Mouse (Mus musculus) myocyte (in vitro differentiated cells): Measurements from ENCODE around the gene Dtwd1. TPM values are rescaled to one million over a fixed set of nuclear protein-coding genes. Genes with fewer than 3 reads are reported as not detected.
"Not testable (repeated sequence)": the region's sequence is repeated elsewhere in the genome, so short reads cannot be mapped to it uniquely, and the experiment has no call there.

ENCODE experiments used
- H3K27me3 ChIP-seq: one replicate; pipeline ENCODE4 v1.6.1; 2011; ENCODE audit not compliant: control insufficient read depth, insufficient read depth, insufficient read length
- H3K36me3 ChIP-seq: one replicate; pipeline ENCODE4 v1.6.1; 2011; ENCODE audit not compliant: control insufficient read depth, insufficient read depth
- H3K4me2 ChIP-seq: one replicate; pipeline ENCODE4 v1.6.1; 2011; ENCODE audit warnings: low read depth, control low read depth
- H3K4me3 ChIP-seq: one replicate; pipeline ENCODE4 v1.5.1; 2011; ENCODE audit warnings: mild to moderate bottlenecking, control low read depth, moderate library complexity
- H3K79me2 ChIP-seq: one replicate; pipeline ENCODE4 v1.6.1; 2011; ENCODE audit not compliant: control insufficient read depth, insufficient read depth
- H3ac ChIP-seq: one replicate; pipeline ENCODE4 v1.6.1; 2011; ENCODE audit not compliant: control insufficient read depth, insufficient read length
- CEBPB ChIP-seq: IDR thresholded peaks from 2 replicates; pipeline ENCODE4 v1.6.1; 2011; ENCODE audit warnings: mild to moderate bottlenecking, moderate library complexity; ENCODE audit not compliant: poor library complexity, insufficient read depth, severe bottlenecking
- E2F4 ChIP-seq: IDR thresholded peaks from one replicate; pipeline ENCODE4 v1.6.1; 2011; ENCODE audit warnings: mild to moderate bottlenecking, control low read depth, moderate library complexity; ENCODE audit not compliant: insufficient read depth
- MAX ChIP-seq: IDR thresholded peaks from one replicate; pipeline ENCODE4 v1.6.1; 2011; ENCODE audit warnings: low read depth, mild to moderate bottlenecking, control low read depth
- MYOD1 ChIP-seq, 3 experiments: IDR thresholded peaks; one replicate each; pipeline ENCODE4 v1.6.1; 2011; ENCODE audit warnings: control low read depth in 2 of 3, low read depth in 2 of 3, mild to moderate bottlenecking in 2 of 3, moderate library complexity in 1 of 3; ENCODE audit not compliant: insufficient read length in 2 of 3, control insufficient read depth in 1 of 3
- MYOG ChIP-seq, 3 experiments: IDR thresholded peaks; one replicate each; pipeline ENCODE4 v1.6.1; 2011; ENCODE audit warnings: control low read depth in 2 of 3, low read depth in 2 of 3, mild to moderate bottlenecking in 2 of 3; ENCODE audit not compliant: insufficient read length in 2 of 3, control insufficient read depth in 1 of 3, insufficient read depth in 1 of 3
- POLR2A ChIP-seq: IDR thresholded peaks from one replicate; pipeline ENCODE4 v1.6.1; 2011; ENCODE audit warnings: low read depth, mild to moderate bottlenecking, control low read depth, moderate library complexity; ENCODE audit not compliant: insufficient read length
- POLR2AphosphoS2 ChIP-seq: IDR thresholded peaks from one replicate; pipeline ENCODE4 v1.6.1; 2011; ENCODE audit warnings: low read depth, control low read depth; ENCODE audit not compliant: insufficient read length
- REST ChIP-seq: IDR thresholded peaks from one replicate; pipeline ENCODE4 v1.6.1; 2011; ENCODE audit warnings: mild to moderate bottlenecking, control low read depth, moderate library complexity; ENCODE audit not compliant: insufficient read depth, insufficient read length
- SRF ChIP-seq: IDR thresholded peaks from one replicate; pipeline ENCODE4 v1.6.1; 2011; ENCODE audit warnings: low read depth; ENCODE audit not compliant: control insufficient read depth, insufficient read length
- TCF12 ChIP-seq: IDR thresholded peaks from one replicate; pipeline ENCODE4 v1.6.1; 2011; ENCODE audit warnings: mild to moderate bottlenecking, control low read depth; ENCODE audit not compliant: poor library complexity, insufficient read depth, severe bottlenecking
- TCF3 ChIP-seq: IDR thresholded peaks from one replicate; pipeline ENCODE4 v1.6.1; 2011; ENCODE audit warnings: low read depth, control low read depth; ENCODE audit not compliant: insufficient read length
- USF1 ChIP-seq: IDR thresholded peaks from one replicate; pipeline ENCODE4 v1.6.1; 2011; ENCODE audit warnings: low read depth, mild to moderate bottlenecking, control low read depth, moderate library complexity
- polyA plus RNA-seq: library from polyadenylated mRNA; unstranded; fragments of >200 nt; fragmentation: generic; extraction: Trizol; gene quantifications from one replicate; pipeline ENCODE4 v1.2.1, GENCODE M21; 2012; ENCODE audit warnings: missing spikeins

Gene Dtwd1
- polyA plus RNA-seq, 1 experiment = 10.0 TPM

DNA sequence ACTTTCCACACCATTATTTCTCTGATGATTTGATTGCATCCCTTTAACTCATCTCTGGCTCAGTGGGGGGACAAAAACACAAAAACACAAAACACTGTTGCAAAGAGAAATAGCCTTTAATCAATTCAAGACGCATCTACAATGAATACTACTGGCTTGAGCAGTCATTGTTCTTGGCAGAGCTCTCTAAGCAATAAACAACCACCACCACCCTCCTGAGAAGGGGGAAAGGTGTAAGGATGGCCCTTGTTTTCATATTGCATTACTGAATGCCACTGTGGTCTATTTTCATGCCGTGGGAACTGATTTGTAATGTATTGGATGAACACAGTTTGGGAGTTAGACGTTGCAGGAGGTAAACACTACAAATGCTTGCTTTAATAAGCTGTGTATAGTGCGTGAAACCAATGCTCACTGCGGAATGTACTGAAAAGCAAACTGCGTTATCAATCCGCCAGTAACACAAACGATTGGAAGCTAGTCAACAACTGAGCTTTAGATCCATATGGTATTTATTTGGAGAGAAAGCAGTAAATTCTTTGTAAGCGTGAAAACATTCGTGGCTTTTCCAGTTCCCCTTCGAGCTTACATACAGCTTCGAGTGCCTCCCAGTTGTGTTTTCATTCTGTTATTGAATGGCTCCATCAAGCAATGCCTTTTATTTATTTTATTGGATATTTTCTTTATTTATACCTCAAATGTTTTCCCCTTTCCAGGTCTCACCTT, 43.9 kb downstream of the Dtwd1 start:
- Histone ChIP-seq H3K27me3 (no peaks in the 10 kb centered on the region), H3K79me2 (no peaks in the 10 kb centered on the region), H3K36me3 (no peaks in the 10 kb centered on the region), H3K4me3 (no peak overlapping the region), H3K4me2 (no peak overlapping the region), H3ac (no peak overlapping the region)
- no peak for TF ChIP-seq REST
- TF ChIP-seq SRF = no peak
- TF ChIP-seq POLR2A = no peak
- TF ChIP-seq MAX = no peak
- no peak for TF ChIP-seq TCF3
- TF ChIP-seq TCF12 = no peak
- no peak for TF ChIP-seq MYOD1 (IDR thresholded peaks at IDR 0.05; ENCODE audit: control insufficient read depth in 1 of 3, insufficient read length in 2 of 3, low read depth in 2 of 3)
- no peak for TF ChIP-seq POLR2AphosphoS2
- no peak for TF ChIP-seq USF1
- TF ChIP-seq MYOG (IDR thresholded peaks at IDR 0.05; ENCODE audit: control insufficient read depth in 1 of 3, insufficient read depth in 1 of 3, insufficient read length in 2 of 3, low read depth in 2 of 3) = no peak
- TF ChIP-seq E2F4 = no peak
- TF ChIP-seq CEBPB = no peak

DNA sequence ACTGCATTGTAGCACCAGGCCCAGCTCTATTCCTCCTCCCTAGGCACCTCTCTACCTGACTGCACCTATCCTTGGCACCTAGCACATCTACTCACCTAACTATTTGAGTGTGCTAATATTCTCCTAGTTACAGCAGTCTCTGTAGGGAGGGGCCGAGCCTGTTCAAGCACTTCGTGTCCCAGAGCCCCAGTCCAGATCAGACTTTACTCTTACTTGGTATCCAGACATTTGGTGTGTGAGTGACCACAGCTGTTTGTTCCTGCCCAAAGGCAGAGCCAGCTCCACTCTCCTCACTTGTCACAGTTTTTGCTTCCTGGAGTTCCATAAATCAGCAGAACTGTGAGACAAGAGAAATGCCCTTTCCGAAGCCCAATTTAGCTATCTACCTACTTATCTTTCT, 47.0 kb downstream of the Dtwd1 start:
- no peak overlapping the region for H3K4me3 ChIP-seq
- no peak overlapping the region for H3ac ChIP-seq
- no peaks in the 10 kb centered on the region for H3K36me3 ChIP-seq
- no peak for TF ChIP-seq SRF
- TF ChIP-seq POLR2A = no peak
- TF ChIP-seq POLR2AphosphoS2 = no peak
- no peak for TF ChIP-seq E2F4
- TF ChIP-seq REST = no peak
- no peak for TF ChIP-seq TCF12
- TF ChIP-seq MYOD1 (IDR thresholded peaks at IDR 0.05; ENCODE audit: control insufficient read depth in 1 of 3, insufficient read length in 2 of 3, low read depth in 2 of 3) = no peak
- no peak for TF ChIP-seq TCF3
- TF ChIP-seq MAX = no peak
- TF ChIP-seq MYOG (IDR thresholded peaks at IDR 0.05; ENCODE audit: control insufficient read depth in 1 of 3, insufficient read depth in 1 of 3, insufficient read length in 2 of 3, low read depth in 2 of 3) = no peak
- TF ChIP-seq CEBPB = no peak
- TF ChIP-seq USF1 = no peak
- H3K79me2 ChIP-seq = no peaks in the 10 kb centered on the region
- H3K4me2 ChIP-seq = no peak overlapping the region
- no peaks in the 10 kb centered on the region for H3K27me3 ChIP-seq

DNA sequence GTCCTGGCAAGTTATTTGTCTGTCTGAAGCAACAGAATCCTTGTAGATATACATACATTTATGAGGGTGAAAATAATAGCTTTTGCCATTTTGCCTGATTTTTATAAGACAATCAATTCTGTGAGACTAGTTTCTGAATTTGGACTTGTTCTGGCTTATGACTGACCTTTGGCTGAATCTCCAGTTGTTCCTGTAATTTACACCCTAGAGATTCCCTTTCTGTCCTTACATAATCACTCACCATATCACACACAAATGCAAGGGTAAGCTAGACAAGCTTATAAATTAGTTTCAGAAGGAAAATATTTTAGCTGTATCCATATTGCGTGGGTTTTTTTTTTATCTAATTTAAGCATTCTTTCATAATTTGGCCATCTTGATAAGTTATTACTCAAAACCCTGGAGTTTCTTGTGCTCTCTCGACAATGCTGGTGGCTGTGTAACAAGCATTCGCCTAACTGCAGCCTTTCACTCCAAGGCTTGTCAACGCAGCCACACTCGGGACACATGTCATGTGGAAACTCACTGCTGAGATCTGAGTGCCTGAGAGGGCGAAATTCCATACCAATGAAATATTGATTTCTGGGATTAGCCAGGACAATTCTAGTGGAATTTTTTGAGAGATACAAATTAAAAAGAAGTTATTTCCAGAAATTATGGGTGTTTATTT, 59.2 kb downstream of the Dtwd1 start:
- no peaks in the 10 kb centered on the region for H3K27me3 ChIP-seq
- no peak overlapping the region for H3ac ChIP-seq
- no peak overlapping the region for H3K4me3 ChIP-seq
- TF ChIP-seq CEBPB (no peak), MAX (no peak), MYOG (IDR thresholded peaks at IDR 0.05; ENCODE audit: control insufficient read depth in 1 of 3, insufficient read depth in 1 of 3, insufficient read length in 2 of 3, low read depth in 2 of 3) (no peak), POLR2AphosphoS2 (no peak), USF1 (no peak), MYOD1 (IDR thresholded peaks at IDR 0.05; ENCODE audit: control insufficient read depth in 1 of 3, insufficient read length in 2 of 3, low read depth in 2 of 3) (no peak), SRF (no peak)
- no peaks in the 10 kb centered on the region for H3K36me3 ChIP-seq
- H3K4me2 ChIP-seq = no peak overlapping the region
- no peaks in the 10 kb centered on the region for H3K79me2 ChIP-seq

DNA sequence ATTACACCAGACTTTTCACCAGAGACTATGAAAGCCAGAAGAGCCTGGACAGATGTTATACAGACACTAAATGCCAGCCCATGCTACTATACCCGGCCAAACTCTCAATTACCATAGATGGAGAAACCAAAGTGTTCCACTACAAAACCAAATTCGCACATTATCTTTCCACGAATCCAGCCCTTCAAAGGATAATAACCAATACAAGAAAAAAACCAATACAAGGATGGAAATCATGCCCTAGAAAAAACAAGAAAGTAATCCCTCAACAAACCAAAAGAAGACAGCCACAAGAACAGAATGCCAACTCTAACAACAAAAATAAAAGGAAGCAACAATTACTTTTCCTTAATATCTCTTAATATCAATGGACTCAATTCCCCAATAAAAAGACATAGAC, 62.9 kb downstream of the Dtwd1 start, which contains the start of gene Gm17555:
Gene Gm17555 (plus strand): TSS at position 301 of the 400 bp plus-strand sequence.
- H3K36me3 ChIP-seq, H3K27me3 ChIP-seq, H3K79me2 ChIP-seq, H3K4me2 ChIP-seq, H3ac ChIP-seq, H3K4me3 ChIP-seq: not testable (repeated sequence)

Other genes starting within 250 kb of the Dtwd1 start
- gene Fgf7, start 117.5 kb upstream of the Dtwd1 start, polyA plus RNA-seq = 2.4 TPM
- not detected for gene Fam227b, start 137 bp upstream of the Dtwd1 start, polyA plus RNA-seq
- gene Gm17555, start 63.0 kb downstream of the Dtwd1 start, polyA plus RNA-seq = not detected